ENCODE assay signal across 17 mouse cellular contexts in genomic region chr7:29270445-29270844, GRCm38 (mm10). TPM values are rescaled to one million over a fixed set of nuclear protein-coding genes. Genes with fewer than 3 reads are reported as not detected.
"Had no signal": no experiment of that assay in that cellular context is flagged by ENCODE, and none has a peak within 500 bp of the region (broad histone marks: within the 10 kb centered on the region; RNA-seq: fewer than 3 reads in every experiment).

No protein-coding gene starts in this region.

- DNase-seq: kidney, adult 18-20 months; layer of hippocampus, adult 9-11 months; layer of hippocampus, postnatal 36 days; lung, adult 2 months; lung, postnatal 36 days; right cerebral cortex, postnatal 14 days; thymus, adult 18-20 months; thymus, postnatal 36 days had no signal

- H3K36me3 ChIP-seq: intestine, embryonic 15.5 days; limb, embryonic 12.5 days; midbrain, embryonic 12.5 days had no signal

- H3K4me1 ChIP-seq: midbrain, embryonic 12.5 days had no signal

- H3K27me3 ChIP-seq: intestine, embryonic 15.5 days; limb, embryonic 12.5 days; midbrain, embryonic 12.5 days had no signal

- H3K27ac ChIP-seq: intestine, embryonic 15.5 days; limb, embryonic 12.5 days; liver, embryonic 14.5 days; midbrain, embryonic 12.5 days had no signal

- H3K4me3 ChIP-seq: intestine, embryonic 15.5 days; limb, embryonic 12.5 days; midbrain, embryonic 12.5 days had no signal

- ATAC-seq: intestine, embryonic 15.5 days; lung, postnatal 0 days had no signal

RNA-seq across cellular contexts. Expression of gene Ppp1r14a, which starts 18.7 kb away (rescaled TPM):
- total RNA-seq: megakaryocyte-erythroid progenitor cell, adult 5-6 weeks had no signal

RNA-seq across cellular contexts. Expression of gene 2200002D01Rik, which starts 22.2 kb away (rescaled TPM):
- total RNA-seq: layer of hippocampus, postnatal 36 days; left cerebral cortex, postnatal 36 days; midbrain, postnatal 0 days had no signal

RNA-seq across cellular contexts. Expression of gene Dpf1, which starts 33.3 kb away (rescaled TPM):
- total RNA-seq: liver, adult 2 months had no signal
